Mouse (Mus musculus) adrenal gland, adult 2 months (tissue): ENCODE data around the gene Asgr2. TPM values are rescaled to one million over a fixed set of nuclear protein-coding genes. Genes with fewer than 3 reads are reported as not detected.
"Not testable (repeated sequence)": the region's sequence is repeated elsewhere in the genome, so short reads cannot be mapped to it uniquely, and the experiment has no call there.

Experiments
- DNase-seq: peaks from one replicate; pipeline ENCODE4 v3.0.0; 2021
- long read RNA-seq: library from polyadenylated mRNA; stranded (forward); transcript quantifications from one replicate; pipeline ENCODE4 v2.0.0, GENCODE M21; 2021
- polyA plus RNA-seq: library from polyadenylated mRNA; depleted of rRNA; stranded (reverse); fragments of >200 nt; gene quantifications from 2 replicates; pipeline ENCODE4 v1.2.3, GENCODE M21; 2012; rRNA removed
- total RNA-seq, 2 experiments: library from RNA; stranded (reverse); gene quantifications; 2 replicates each; pipeline ENCODE4 v1.2.3; 2021

The Asgr2 gene
- total RNA-seq (1 to 10 TPM in 1 of 2 experiments, under 1 TPM in 1; 0.45 to 2.8 TPM), polyA plus RNA-seq (0.96 and 2.6 TPM in 2 replicates)
- long read RNA-seq = 0 reads

GRCm38 (mm10) chr11:70091986-70092783, at the start of gene Asgr2:
Gene Asgr2, plus strand, starts transcription at chr11:70092644.
- peak; percentile 83 for DNase-seq

GRCm38 (mm10) chr11:70043665-70044064, 48.8 kb upstream of the Asgr2 start:
- DNase-seq = no peak

- no peak for DNase-seq
Measured at GRCm38 (mm10) chr11:70045435-70045834, 47.0 kb upstream of the Asgr2 start.

GRCm38 (mm10) chr11:70049366-70049765, 43.1 kb upstream of the Asgr2 start:
- DNase-seq = no peak

GRCm38 (mm10) chr11:70049816-70050215, 42.6 kb upstream of the Asgr2 start:
- no peak for DNase-seq

GRCm38 (mm10) chr11:70053156-70053555, 39.3 kb upstream of the Asgr2 start:
- DNase-seq = no peak

- DNase-seq = no peak
Measured at GRCm38 (mm10) chr11:70053898-70054570, 38.4 kb upstream of the Asgr2 start, which contains the start of gene Asgr1. Gene Asgr1, plus strand, starts transcription at chr11:70054085.

GRCm38 (mm10) chr11:70055618-70056214, 36.7 kb upstream of the Asgr2 start:
- DNase-seq = peak; percentile 75

GRCm38 (mm10) chr11:70057805-70058204, 34.6 kb upstream of the Asgr2 start:
- DNase-seq = no peak

- DNase-seq = no peak
Measured at GRCm38 (mm10) chr11:70059930-70060329, 32.5 kb upstream of the Asgr2 start.

- no peak for DNase-seq
Measured at GRCm38 (mm10) chr11:70063053-70063452, 29.4 kb upstream of the Asgr2 start.

- DNase-seq = peak; percentile 75
Measured at GRCm38 (mm10) chr11:70066701-70067100, 25.7 kb upstream of the Asgr2 start.

GRCm38 (mm10) chr11:70068245-70068644, 24.2 kb upstream of the Asgr2 start:
- no peak for DNase-seq

- DNase-seq = no peak
Measured at GRCm38 (mm10) chr11:70070057-70070456, 22.4 kb upstream of the Asgr2 start.

GRCm38 (mm10) chr11:70070603-70071002, 21.8 kb upstream of the Asgr2 start:
- not testable (repeated sequence) for DNase-seq

GRCm38 (mm10) chr11:70074379-70075071, 17.9 kb upstream of the Asgr2 start:
- DNase-seq = peak; percentile 87

- DNase-seq = peak; percentile 81
Measured at GRCm38 (mm10) chr11:70075581-70075980, 16.9 kb upstream of the Asgr2 start.

GRCm38 (mm10) chr11:70077441-70077840, 15.0 kb upstream of the Asgr2 start:
- DNase-seq = peak; percentile 70

GRCm38 (mm10) chr11:70079175-70079574, 13.3 kb upstream of the Asgr2 start:
- DNase-seq = no peak

GRCm38 (mm10) chr11:70079928-70080327, 12.5 kb upstream of the Asgr2 start:
- DNase-seq = no peak

GRCm38 (mm10) chr11:70080803-70081590, 11.4 kb upstream of the Asgr2 start:
- no peak for DNase-seq
